Mouse (Mus musculus): Measurements from ENCODE around the gene Kif11. TPM values are rescaled to one million over a fixed set of nuclear protein-coding genes. Genes with fewer than 3 reads are reported as not detected.

Gene Kif11
- polyA plus RNA-seq, 1 experiment from 2014 or later, result 76.9 TPM

GRCm38 (mm10) chr19:37442524-37443286, 66.5 kb downstream of the Kif11 start:
- no peak for DNase-seq (ENCODE audit: low spot score)

GRCm38 (mm10) chr19:37443631-37444140, 67.5 kb downstream of the Kif11 start:
- no peak for DNase-seq (ENCODE audit: low spot score)

- no peak for DNase-seq (ENCODE audit: low spot score)
Observed at GRCm38 (mm10) chr19:37448212-37448611, 72.0 kb downstream of the Kif11 start.

- no peak for DNase-seq (ENCODE audit: low spot score)
Observed at GRCm38 (mm10) chr19:37449246-37449645, 73.0 kb downstream of the Kif11 start.

- no peak for DNase-seq (ENCODE audit: low spot score)
Observed at GRCm38 (mm10) chr19:37455528-37455927, 79.3 kb downstream of the Kif11 start.

GRCm38 (mm10) chr19:37455961-37456360, 79.8 kb downstream of the Kif11 start:
- DNase-seq (ENCODE audit: low spot score), result no peak

GRCm38 (mm10) chr19:37458013-37458412, 81.8 kb downstream of the Kif11 start:
- DNase-seq (ENCODE audit: low spot score), result no peak

GRCm38 (mm10) chr19:37466403-37466802, 90.2 kb downstream of the Kif11 start:
- DNase-seq (ENCODE audit: low spot score), result no peak

GRCm38 (mm10) chr19:37466978-37467377, 90.8 kb downstream of the Kif11 start:
- no peak for DNase-seq (ENCODE audit: low spot score)

GRCm38 (mm10) chr19:37468841-37469566, 92.8 kb downstream of the Kif11 start:
- DNase-seq (ENCODE audit: low spot score), result peak; percentile 14

Other genes with a start within 250 kb of the Kif11 start
- 95.0 and 102 TPM in 2 replicates for gene March5, start 168.9 kb upstream of the Kif11 start, polyA plus RNA-seq (2015; fragmentation: Nextera tagmentation; extraction: Ambion mirVana)
- gene Cpeb3, start 167.8 kb upstream of the Kif11 start, polyA plus RNA-seq (2015; fragmentation: Nextera tagmentation; extraction: Ambion mirVana), result 0.59 and 1.1 TPM in 2 replicates
- gene Ide, start 38.6 kb upstream of the Kif11 start, polyA plus RNA-seq (2015; fragmentation: Nextera tagmentation; extraction: Ambion mirVana), result 38.5 and 50.4 TPM in 2 replicates
- 3.6 and 6.6 TPM in 2 replicates for gene Hhex, start 58.4 kb downstream of the Kif11 start, polyA plus RNA-seq (2015; fragmentation: Nextera tagmentation; extraction: Ambion mirVana)
- gene Exoc6, start 174.0 kb downstream of the Kif11 start, polyA plus RNA-seq (2015; fragmentation: Nextera tagmentation; extraction: Ambion mirVana), result 16.5 and 16.8 TPM in 2 replicates

Measured in thymus, postnatal 0 days (tissue).